11 mouse cellular contexts compared by ENCODE assay signal in the genomic region with DNA sequence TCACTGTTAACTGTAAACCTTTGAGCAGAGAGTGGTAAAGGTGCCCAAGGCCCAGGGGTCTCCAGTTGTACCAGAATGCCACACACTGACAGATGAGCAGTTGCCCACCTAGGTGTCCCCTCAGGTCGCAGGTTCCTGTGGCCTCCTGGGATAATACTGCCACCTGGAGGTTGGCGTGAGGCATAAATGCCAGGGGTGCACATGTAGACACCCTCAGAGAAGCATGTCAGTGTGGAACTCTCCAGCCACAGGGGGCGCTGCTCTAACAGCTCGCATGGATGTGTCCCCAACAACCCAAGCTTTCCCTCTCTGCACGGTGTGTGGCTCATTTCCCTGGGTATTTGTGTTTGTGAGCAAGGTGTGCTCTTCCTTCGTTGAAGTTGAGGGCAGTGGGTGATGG. TPM values are rescaled to one million over a fixed set of nuclear protein-coding genes. Genes with fewer than 3 reads are reported as not detected.
DNase-seq lines count a peak whose midpoint lies in the region; ATAC-seq and TF ChIP-seq lines count a peak whose summit lies in the region.
"Had no signal": no experiment of that assay in that cellular context is flagged by ENCODE, and none has a peak within 500 bp of the region (broad histone marks: within the 10 kb centered on the region; RNA-seq: fewer than 3 reads in every experiment).

No protein-coding gene starts in this region.

- no peak for TF ChIP-seq EP300 in stomach, postnatal 0 days (optimal IDR thresholded peaks at IDR 0.05)

- no peak overlapping the region for H3K27ac ChIP-seq in lung, embryonic 14.5 days (ENCODE audit: low read depth)
- no peak overlapping the region for H3K27ac ChIP-seq in stomach, postnatal 0 days (replicated peaks)
- H3K27ac ChIP-seq: embryonic facial prominence, embryonic 15.5 days had no signal

- 57% methylated on average over 6 of the region's 6 CpGs for WGBS in lung, embryonic 14.5 days
- 63% methylated on average over 6 of the region's 6 CpGs for WGBS in stomach, postnatal 0 days

- H3K4me2 ChIP-seq in lung, embryonic 14.5 days = no peak overlapping the region
- H3K4me2 ChIP-seq in stomach, postnatal 0 days (replicated peaks; ENCODE audit: low read depth) = no peak overlapping the region
- H3K4me2 ChIP-seq: embryonic facial prominence, embryonic 15.5 days had no signal

- DNase-seq in adrenal gland, postnatal 36 days = peak; percentile 10 to 41
- DNase-seq in adrenal gland, postnatal 25 days = no peak
- DNase-seq in lung, embryonic 14.5 days = peak; percentile 34
- no peak for DNase-seq in lung, postnatal 14 days
- DNase-seq in brain, embryonic 14.5 days (ENCODE audit: low read depth) = no peak
- DNase-seq in stomach, postnatal 0 days (ENCODE audit: low spot score) = peak; percentile 26
- DNase-seq in urinary bladder, adult 2 months (ENCODE audit: low spot score) = no peak
- DNase-seq: right cerebral cortex, postnatal 4 days had no signal

- H3K9ac ChIP-seq in lung, embryonic 14.5 days = no peak overlapping the region
- no peak overlapping the region for H3K9ac ChIP-seq in stomach, postnatal 0 days (ENCODE audit: low read length)
- H3K9ac ChIP-seq: embryonic facial prominence, embryonic 15.5 days had no signal

- ATAC-seq in lung, embryonic 14.5 days (ENCODE audit: insufficient read depth) = no peak
- ATAC-seq in stomach, postnatal 0 days (ENCODE audit: low FRiP score, low TSS enrichment) = no peak
- no peak for ATAC-seq in activated CD4-positive, CD25-positive, alpha-beta regulatory T cell, adult 4 months
- ATAC-seq: midbrain, embryonic 16.5 days had no signal

- no peaks in the 10 kb centered on the region for H3K4me1 ChIP-seq in lung, embryonic 14.5 days (ENCODE audit: insufficient read depth)
- H3K4me1 ChIP-seq in stomach, postnatal 0 days (replicated peaks; ENCODE audit: control insufficient read depth, insufficient read depth) = no peaks in the 10 kb centered on the region

- H3K27me3 ChIP-seq in lung, embryonic 14.5 days (ENCODE audit: insufficient read depth, low read length) = no peaks in the 10 kb centered on the region
- H3K27me3 ChIP-seq in stomach, postnatal 0 days (ENCODE audit: control insufficient read depth, insufficient read depth, low read length) = no peaks in the 10 kb centered on the region
- H3K27me3 ChIP-seq: embryonic facial prominence, embryonic 15.5 days had no signal

- no peaks in the 10 kb centered on the region for H3K9me3 ChIP-seq in lung, embryonic 14.5 days (ENCODE audit: low read depth, low read length)
- H3K9me3 ChIP-seq in stomach, postnatal 0 days (ENCODE audit: control insufficient read depth, low read length) = no peaks in the 10 kb centered on the region
- H3K9me3 ChIP-seq: embryonic facial prominence, embryonic 15.5 days had no signal

- peak; percentile 68 for TF ChIP-seq CTCF in lung, embryonic 14.5 days (IDR thresholded peaks at IDR 0.05; ENCODE audit: low read depth)
- TF ChIP-seq CTCF in brain, embryonic 14.5 days (IDR thresholded peaks at IDR 0.05; ENCODE audit: borderline replicate concordance, extremely low read depth, insufficient read depth, insufficient read length) = peak; percentile 19; the same call in 1 of the 2 replicates
- peak; percentile 64 for TF ChIP-seq CTCF in stomach, postnatal 0 days (IDR thresholded peaks at IDR 0.05; ENCODE audit: low read depth)

- H3K36me3 ChIP-seq in lung, embryonic 14.5 days (ENCODE audit: insufficient read depth) = no peaks in the 10 kb centered on the region
- no peaks in the 10 kb centered on the region for H3K36me3 ChIP-seq in stomach, postnatal 0 days (ENCODE audit: control insufficient read depth, insufficient read depth, low read length)
- H3K36me3 ChIP-seq: embryonic facial prominence, embryonic 15.5 days had no signal

- no peak for TF ChIP-seq POLR2A in brain, embryonic 14.5 days (IDR thresholded peaks at IDR 0.05; ENCODE audit: borderline replicate concordance, extremely low read depth, insufficient read depth, insufficient read length, poor library complexity, severe bottlenecking)

- H3K4me3 ChIP-seq in lung, embryonic 14.5 days (ENCODE audit: low read depth, low read length) = no peak overlapping the region
- H3K4me3 ChIP-seq in stomach, postnatal 0 days (ENCODE audit: low read depth, low read length) = no peak overlapping the region
- H3K4me3 ChIP-seq: embryonic facial prominence, embryonic 15.5 days had no signal

RNA-seq across cellular contexts. Expression of a gene that starts 48.8 kb away (rescaled TPM):
- 1 to 10 TPM; 1.8 to 2.2 TPM for total RNA-seq in adrenal gland, postnatal 36 days (2021)
- 1.1 and 1.5 TPM in 2 replicates for total RNA-seq in adrenal gland, postnatal 25 days (2021)
- 0.49 and 0.51 TPM in 2 replicates for polyA plus RNA-seq in lung, embryonic 14.5 days (2014; fragmentation: Nextera tagmentation; extraction: Ambion mirVana)
- 1.8 and 4.2 TPM in 2 replicates for polyA plus RNA-seq in brain, embryonic 14.5 days (2012; rRNA removed)
- polyA plus RNA-seq in stomach, postnatal 0 days (2015; fragmentation: Nextera tagmentation; extraction: Ambion mirVana) = 0.29 and 0.30 TPM in 2 replicates
- under 1 TPM; 0.07 to 0.18 TPM for polyA plus RNA-seq in activated CD4-positive, CD25-positive, alpha-beta regulatory T cell, adult 4 months (2017; shearing (Covaris generic))
- 13.9 and 17.4 TPM in 2 replicates for polyA plus RNA-seq in urinary bladder, adult 2 months (2012; rRNA removed)

Comparison
In these comparisons a context has a peak if more than half of its experiments do, and no peak if none do; other contexts are left out.
1. DNase-seq: peak in adrenal gland, postnatal 36 days (2 of 2), lung, embryonic 14.5 days (single experiment) and stomach, postnatal 0 days (single experiment); none in adrenal gland, postnatal 25 days (single experiment), lung, postnatal 14 days (single experiment), brain, embryonic 14.5 days (single experiment) and urinary bladder, adult 2 months (single experiment).
2. Peak in every context shown above with its lines, with median percentiles within 50 percentile points of each other: CTCF ChIP-seq.